Mouse (Mus musculus) neural tube, embryonic 12.5 days (tissue): ENCODE results near the gene Gprin1. TPM values are rescaled to one million over a fixed set of nuclear protein-coding genes. Genes with fewer than 3 reads are reported as not detected.
A peak's percentile ranks its signal among the peaks of the same experiment; 100 is the strongest.

ENCODE experiments used
- ATAC-seq: fragments of 200-750 bp; cut with Nextera tagmentation; 2 replicates; pipeline ENCODE4 v1.8.0; 2017; ENCODE audit warnings: low read depth, mild to moderate bottlenecking, moderate TSS enrichment, moderate library complexity; ENCODE audit not compliant: low FRiP score
- H3K27ac ChIP-seq: fragments of 300-500 bp; sonication (generic); 2 replicates; pipeline ENCODE4 v1.5.1; 2016
- H3K27me3 ChIP-seq: fragments of 300-500 bp; sonication (generic); replicated peaks from 2 replicates; pipeline ENCODE4 v1.6.1; 2016; ENCODE audit warnings: mild to moderate bottlenecking
- H3K36me3 ChIP-seq: fragments of 300-500 bp; sonication (generic); 2 replicates; pipeline ENCODE4 v1.6.1; 2016; ENCODE audit warnings: mild to moderate bottlenecking
- H3K4me1 ChIP-seq: fragments of 300-500 bp; sonication (generic); 2 replicates; pipeline ENCODE4 v1.6.1; 2016
- H3K4me2 ChIP-seq: fragments of 300-500 bp; sonication (generic); replicated peaks from 2 replicates; pipeline ENCODE4 v1.6.1; 2016; ENCODE audit warnings: mild to moderate bottlenecking
- H3K4me3 ChIP-seq: fragments of 300-500 bp; sonication (generic); 2 replicates; pipeline ENCODE4 v1.5.1; 2016
- H3K9ac ChIP-seq: fragments of 300-500 bp; sonication (generic); 2 replicates; pipeline ENCODE4 v1.6.1; 2016; ENCODE audit warnings: mild to moderate bottlenecking
- H3K9me3 ChIP-seq: fragments of 300-500 bp; sonication (generic); 2 replicates; pipeline ENCODE4 v1.6.1; 2016; ENCODE audit warnings: mild to moderate bottlenecking
- WGBS: fragments of 180-500 bp; shearing (Covaris S2); methylation state at CpG from one replicate; pipeline ENCODE4 v1.1.7; 2016; 5-methylcytosine and 5-hydroxymethylcytosine counted together
- polyA plus RNA-seq: library from polyadenylated mRNA; unstranded; fragments of >200 nt; fragmentation: Nextera tagmentation; extraction: Ambion mirVana; gene quantifications from 2 replicates; pipeline ENCODE4 v1.2.1, GENCODE M21; 2016

The Gprin1 gene
- polyA plus RNA-seq, 1 experiment from 2014 or later, result 37.6 TPM

- H3K27ac ChIP-seq, result no peak overlapping the region
- no peaks in the 10 kb centered on the region for H3K36me3 ChIP-seq
- H3K9me3 ChIP-seq, result no peaks in the 10 kb centered on the region
- no peak for ATAC-seq
- WGBS, result 69% methylated on average over 7 of the region's 7 CpGs
- no peak overlapping the region for H3K9ac ChIP-seq
- H3K4me3 ChIP-seq, result no peak overlapping the region
- H3K4me2 ChIP-seq, result no peak overlapping the region
- no peaks in the 10 kb centered on the region for H3K27me3 ChIP-seq
- H3K4me1 ChIP-seq, result no peaks in the 10 kb centered on the region
These were observed 47.2 kb downstream of the Gprin1 start for GRCm38 (mm10) chr13:54702507-54702906.

GRCm38 (mm10) chr13:54701243-54701642 is 48.4 kb downstream of the Gprin1 start, which contains the start of gene Cdhr2:
Cdhr2 (plus strand) TSS chr13:54701461.
- no peaks in the 10 kb centered on the region for H3K27me3 ChIP-seq
- no peaks in the 10 kb centered on the region for H3K36me3 ChIP-seq
- no peak for ATAC-seq
- H3K4me1 ChIP-seq, result no peaks in the 10 kb centered on the region
- no peak within 1 kb of the TSS for H3K4me2 ChIP-seq
- no peak within 1 kb of the TSS for H3K9ac ChIP-seq
- WGBS, result 73% methylated on average over 5 of the region's 5 CpGs
- no peaks in the 10 kb centered on the region for H3K9me3 ChIP-seq
- H3K4me3 ChIP-seq, result no peak within 1 kb of the TSS
- no peak within 1 kb of the TSS for H3K27ac ChIP-seq

- ATAC-seq, result no peak
- Histone ChIP-seq H3K4me3 (no peak overlapping the region), H3K27me3 (no peaks in the 10 kb centered on the region), H3K9ac (no peak overlapping the region), H3K4me2 (no peak overlapping the region), H3K27ac (no peak overlapping the region), H3K36me3 (no peaks in the 10 kb centered on the region), H3K9me3 (no peaks in the 10 kb centered on the region), H3K4me1 (peaks cover 24% of the 10 kb centered on the region)
- 92% methylated on average over 11 of the region's 11 CpGs for WGBS
These were observed 54.0 kb downstream of the Gprin1 start for GRCm38 (mm10) chr13:54695479-54696230.

GRCm38 (mm10) chr13:54694348-54695060 is 55.2 kb downstream of the Gprin1 start:
- Histone ChIP-seq H3K36me3 (no peaks in the 10 kb centered on the region), H3K27me3 (no peaks in the 10 kb centered on the region), H3K4me2 (peak overlapping the region; percentile 96), H3K9ac (peak overlapping the region; percentile 56), H3K9me3 (no peaks in the 10 kb centered on the region), H3K4me3 (peak overlapping the region; percentile 98), H3K27ac (peak overlapping the region; percentile 79), H3K4me1 (peaks cover 24% of the 10 kb centered on the region)
- 16% methylated on average over 26 of the region's 26 CpGs for WGBS
- peak; percentile 85 for ATAC-seq

- H3K27ac ChIP-seq, result peak within 1 kb of the TSS; percentile 79
- H3K9me3 ChIP-seq, result no peaks in the 10 kb centered on the region
- peak within 1 kb of the TSS; percentile 98 for H3K4me3 ChIP-seq
- under 1% methylated on average over 85 of the region's 92 CpGs for WGBS
- peak within 1 kb of the TSS; percentile 96 for H3K9ac ChIP-seq
- H3K4me1 ChIP-seq, result peaks cover 24% of the 10 kb centered on the region
- peak within 1 kb of the TSS; percentile 96 for H3K4me2 ChIP-seq
- no peaks in the 10 kb centered on the region for H3K27me3 ChIP-seq
- peak; percentile 98 for ATAC-seq
- no peaks in the 10 kb centered on the region for H3K36me3 ChIP-seq
These were observed 55.9 kb downstream of the Gprin1 start, which contains the start of gene Rnf44 for GRCm38 (mm10) chr13:54693558-54694347. Rnf44 (minus strand) TSS chr13:54693907.

DNA sequence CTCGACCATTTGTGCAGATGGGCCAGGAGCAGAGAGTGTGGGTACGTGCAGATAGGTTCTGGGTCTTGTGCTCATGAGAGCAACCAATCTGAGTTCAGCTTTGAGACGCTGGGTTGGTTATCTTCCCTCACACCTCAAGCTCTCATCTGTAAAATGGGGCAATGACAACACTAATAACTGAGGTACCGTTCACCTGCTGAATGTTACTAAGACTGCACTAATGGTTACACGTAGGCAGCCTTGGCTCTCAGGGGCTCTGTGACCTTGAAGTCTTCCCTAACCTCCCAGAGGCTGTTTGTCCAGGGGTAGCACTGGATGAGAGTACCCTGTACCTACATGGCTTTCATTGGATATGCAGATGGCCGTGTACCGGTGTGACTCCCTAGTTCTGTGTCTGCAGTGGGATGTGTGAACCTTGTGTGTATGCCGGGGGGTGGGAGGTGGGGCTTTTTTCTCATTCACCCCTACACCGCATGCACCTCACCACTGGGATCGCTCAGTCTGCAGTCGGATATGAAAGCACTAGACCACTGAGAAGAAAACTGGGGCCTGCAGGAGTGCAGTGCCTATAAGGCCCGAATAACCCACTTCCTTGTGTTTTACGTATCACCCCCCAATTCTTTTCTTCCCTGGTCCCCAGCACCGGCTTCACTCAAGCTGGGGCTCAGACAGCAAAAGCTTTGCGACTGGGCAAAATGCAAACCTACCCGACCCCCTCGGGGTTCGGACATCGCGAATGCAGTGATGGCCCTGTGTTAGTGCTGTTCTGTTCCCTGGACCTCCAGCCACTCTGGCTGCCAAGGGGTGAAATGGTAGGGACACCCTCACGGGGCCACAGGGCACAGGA is 56.7 kb downstream of the Gprin1 start:
- H3K36me3 ChIP-seq, result no peaks in the 10 kb centered on the region
- 12% methylated on average over 21 of the region's 21 CpGs for WGBS
- H3K27ac ChIP-seq, result peak overlapping the region; percentile 57; the same call in 1 of the 2 replicates
- peaks cover 29% of the 10 kb centered on the region for H3K4me1 ChIP-seq
- peak overlapping the region; percentile 98 for H3K4me3 ChIP-seq
- peak overlapping the region; percentile 96 for H3K9ac ChIP-seq
- H3K27me3 ChIP-seq, result no peaks in the 10 kb centered on the region
- no peak for ATAC-seq
- peak overlapping the region; percentile 96 for H3K4me2 ChIP-seq
- no peaks in the 10 kb centered on the region for H3K9me3 ChIP-seq

DNA sequence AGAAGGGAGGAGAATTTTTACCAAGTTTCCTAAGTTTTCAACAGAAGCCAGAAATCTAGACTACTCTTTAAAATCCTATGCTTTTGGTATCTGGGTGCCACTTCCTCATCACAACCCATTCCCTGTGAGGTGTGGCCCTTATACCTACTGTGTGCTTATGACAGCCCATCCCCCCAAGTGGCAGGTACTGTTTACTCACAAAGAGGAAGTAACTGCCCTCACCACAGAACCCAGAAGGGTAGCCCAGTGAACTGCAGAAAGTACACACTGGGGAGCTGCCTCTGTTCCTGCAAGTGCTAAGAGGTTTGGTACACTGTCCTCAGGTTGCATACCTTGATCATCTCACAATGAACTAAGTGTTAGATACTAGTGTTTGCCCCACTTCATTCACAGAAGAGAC is 57.9 kb downstream of the Gprin1 start:
- H3K36me3 ChIP-seq, result no peaks in the 10 kb centered on the region
- no peak overlapping the region for H3K27ac ChIP-seq
- H3K4me1 ChIP-seq, result peaks cover 29% of the 10 kb centered on the region
- H3K9me3 ChIP-seq, result no peaks in the 10 kb centered on the region
- peak overlapping the region; percentile 96; the same call in 1 of the 2 replicates for H3K9ac ChIP-seq
- no peaks in the 10 kb centered on the region for H3K27me3 ChIP-seq
- 0 out of 2 replicates have a peak overlapping the region, but pooled peaks have one; percentile 98 for H3K4me3 ChIP-seq
- H3K4me2 ChIP-seq, result peak overlapping the region; percentile 96
- no peak for ATAC-seq

GRCm38 (mm10) chr13:54690151-54690740 is 59.4 kb downstream of the Gprin1 start:
- WGBS, result 90% methylated on average over 8 of the region's 8 CpGs
- no peak for ATAC-seq
- Histone ChIP-seq H3K27ac (no peak overlapping the region), H3K4me2 (no peak overlapping the region), H3K27me3 (no peaks in the 10 kb centered on the region), H3K9ac (0 out of 2 replicates have a peak overlapping the region, but pooled peaks have one; percentile 6), H3K36me3 (no peaks in the 10 kb centered on the region), H3K9me3 (no peaks in the 10 kb centered on the region), H3K4me3 (no peak overlapping the region), H3K4me1 (peaks cover 39% of the 10 kb centered on the region)

DNA sequence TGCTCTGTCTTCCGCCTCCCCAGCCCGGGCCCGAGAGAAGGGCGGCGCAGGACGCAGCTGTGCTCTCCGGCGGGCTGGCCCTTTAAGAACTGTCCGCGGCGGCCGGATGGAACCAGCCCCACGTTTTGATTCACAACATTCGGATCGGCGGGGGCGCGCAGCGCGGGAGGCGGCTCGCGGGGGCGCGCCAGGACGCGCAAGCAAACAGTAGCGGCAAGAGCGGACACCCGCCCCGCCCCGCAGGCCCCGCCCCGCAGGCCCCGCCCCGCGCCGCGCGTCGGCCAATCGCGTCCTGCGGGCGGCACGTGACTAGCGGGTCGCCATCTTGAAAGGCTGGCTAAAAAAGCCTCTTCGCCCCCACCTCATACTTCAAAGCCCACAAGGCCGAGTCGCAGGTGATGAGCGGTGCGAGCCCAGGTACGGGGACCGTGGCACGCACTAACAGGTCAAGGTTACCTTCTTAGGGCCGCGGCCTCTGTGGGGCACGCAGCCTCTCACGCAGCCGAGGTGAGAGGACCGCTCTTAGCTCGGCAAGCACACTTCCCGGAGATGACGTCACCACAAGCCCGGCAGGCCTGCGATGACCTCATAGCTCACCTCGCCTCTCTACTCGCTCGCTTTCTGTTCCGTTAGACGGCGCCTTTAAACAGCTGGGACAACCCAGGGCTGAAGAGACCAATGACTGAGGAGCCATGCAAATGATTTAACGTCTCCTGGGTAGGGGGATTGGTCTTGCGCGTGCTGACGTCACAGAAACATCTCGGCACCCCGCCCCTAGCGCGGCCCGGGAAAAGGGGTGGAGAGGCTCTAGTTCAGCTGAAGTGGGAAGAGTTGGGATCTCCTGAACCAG is 61.9 kb downstream of the Gprin1 start:
- peaks cover 20% of the 10 kb centered on the region for H3K36me3 ChIP-seq
- H3K9ac ChIP-seq, result peak overlapping the region; percentile 96
- H3K27me3 ChIP-seq, result no peaks in the 10 kb centered on the region
- H3K4me2 ChIP-seq, result peak overlapping the region; percentile 80
- ATAC-seq, result peak; percentile 90
- H3K4me1 ChIP-seq, result peaks cover 42% of the 10 kb centered on the region
- WGBS, result under 1% methylated on average over 81 of the region's 82 CpGs
- H3K27ac ChIP-seq, result peak overlapping the region; percentile 91
- peak overlapping the region; percentile 83 for H3K4me3 ChIP-seq
- no peaks in the 10 kb centered on the region for H3K9me3 ChIP-seq

GRCm38 (mm10) chr13:54687096-54687495 is 62.6 kb downstream of the Gprin1 start:
- peak overlapping the region; percentile 96 for H3K9ac ChIP-seq
- H3K36me3 ChIP-seq, result peaks cover 27% of the 10 kb centered on the region
- peak overlapping the region; percentile 83 for H3K4me3 ChIP-seq
- under 1% methylated on average over 35 of the region's 35 CpGs for WGBS
- no peaks in the 10 kb centered on the region for H3K9me3 ChIP-seq
- H3K27me3 ChIP-seq, result no peaks in the 10 kb centered on the region
- ATAC-seq, result peak; percentile 66
- H3K4me2 ChIP-seq, result peak overlapping the region; percentile 80
- peaks cover 35% of the 10 kb centered on the region for H3K4me1 ChIP-seq
- H3K27ac ChIP-seq, result peak overlapping the region; percentile 91
